Mouse (Mus musculus) MEL-GATA-1-ER (cell line): Measurements from ENCODE around the gene 2900026A02Rik.

Experiments
- DNase-seq: peaks from one replicate; pipeline ENCODE4 v3.0.0-alpha.2; 2012; ENCODE audit warnings: low read depth; ENCODE audit errors: extremely low read depth

Gene 2900026A02Rik

DNA sequence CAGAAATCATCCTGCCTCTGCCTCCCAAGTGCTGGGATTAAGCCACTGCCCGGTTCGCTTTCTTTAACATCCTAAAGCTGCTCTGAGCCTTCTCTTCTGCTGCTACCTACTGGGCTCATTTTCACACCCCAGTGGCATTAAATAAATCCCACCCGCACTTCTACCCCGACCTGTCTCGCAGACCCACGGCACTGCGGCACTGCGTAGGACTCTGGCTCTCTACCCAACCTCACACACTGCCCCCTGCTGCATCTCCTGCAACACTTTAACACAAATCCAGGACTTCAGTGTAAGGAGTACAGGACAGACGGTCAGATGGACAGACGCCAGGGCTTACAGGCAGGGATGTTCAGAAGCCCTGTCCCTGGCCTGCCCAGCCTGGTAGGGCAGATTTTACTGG is 45.1 kb downstream of the 2900026A02Rik start:
- no peak for DNase-seq

DNA sequence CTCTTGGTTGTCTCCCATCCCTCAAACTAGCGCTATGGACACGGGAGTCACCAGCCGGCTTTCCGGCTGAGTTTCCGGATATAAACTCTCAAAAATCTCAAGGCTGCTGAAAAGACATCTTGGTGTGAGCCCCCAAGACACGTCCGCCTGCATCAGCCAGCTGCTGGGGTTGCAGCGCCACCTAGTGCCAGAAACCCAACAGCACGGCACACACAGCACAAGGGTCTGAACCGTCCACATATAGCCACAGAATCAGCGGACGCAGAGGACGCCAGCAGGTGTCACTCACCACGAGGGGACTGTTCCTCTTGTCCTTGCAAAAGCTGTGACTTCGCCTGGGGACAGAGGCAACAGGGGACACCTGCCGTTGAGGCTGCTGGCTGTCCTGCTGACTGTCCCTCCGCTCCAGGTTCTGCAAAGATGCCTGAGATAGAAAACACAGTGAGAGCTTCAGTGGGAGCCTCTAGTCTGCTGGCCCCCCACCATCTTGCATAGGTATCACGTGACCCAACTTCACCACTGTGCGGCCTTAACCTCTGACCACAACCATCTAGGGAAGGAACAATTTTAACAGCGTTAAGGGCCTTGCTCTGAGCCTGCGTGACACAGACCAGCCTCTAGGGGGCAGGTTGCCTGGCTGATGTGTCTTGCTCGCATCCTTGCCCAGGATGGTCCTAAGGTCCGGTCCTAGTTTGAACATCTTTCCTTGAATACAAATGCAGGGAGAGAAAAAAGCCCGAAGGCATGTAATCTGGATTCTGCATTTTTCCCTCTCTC is 45.9 kb downstream of the 2900026A02Rik start:
- DNase-seq, result no peak

GRCm38 (mm10) chr5:113173318-113173717 is 47.7 kb downstream of the 2900026A02Rik start:
- DNase-seq, result no peak

DNA sequence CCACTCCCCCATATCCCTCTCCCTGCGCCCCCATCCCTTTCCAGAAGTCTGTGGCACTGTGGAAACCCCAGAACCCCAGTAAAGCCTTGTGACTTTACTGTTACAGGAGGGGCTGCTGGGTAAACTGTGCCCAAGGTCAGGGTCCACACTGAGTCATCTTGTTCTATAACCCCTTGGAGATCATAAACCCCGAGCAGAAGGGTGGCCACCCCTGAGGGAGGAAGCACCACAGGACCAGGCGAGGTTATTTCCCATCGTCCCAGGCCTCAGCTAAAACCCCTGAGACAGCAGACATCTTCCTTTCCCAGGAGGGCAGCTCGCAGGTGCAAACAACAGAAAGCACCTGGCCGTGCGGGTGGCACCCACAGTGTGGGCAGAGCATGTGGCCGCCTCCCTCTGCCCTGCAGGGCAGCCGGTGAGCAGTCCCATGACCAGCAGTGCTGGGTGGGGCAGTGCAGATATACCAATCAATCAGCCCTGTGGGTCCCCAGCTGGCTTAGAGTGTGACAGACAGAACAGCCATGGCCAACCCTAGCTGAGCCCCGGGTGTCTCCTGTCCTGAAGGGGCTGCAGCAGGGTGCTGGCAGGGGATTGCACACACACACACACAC is 49.0 kb downstream of the 2900026A02Rik start:
- DNase-seq, result no peak

DNA sequence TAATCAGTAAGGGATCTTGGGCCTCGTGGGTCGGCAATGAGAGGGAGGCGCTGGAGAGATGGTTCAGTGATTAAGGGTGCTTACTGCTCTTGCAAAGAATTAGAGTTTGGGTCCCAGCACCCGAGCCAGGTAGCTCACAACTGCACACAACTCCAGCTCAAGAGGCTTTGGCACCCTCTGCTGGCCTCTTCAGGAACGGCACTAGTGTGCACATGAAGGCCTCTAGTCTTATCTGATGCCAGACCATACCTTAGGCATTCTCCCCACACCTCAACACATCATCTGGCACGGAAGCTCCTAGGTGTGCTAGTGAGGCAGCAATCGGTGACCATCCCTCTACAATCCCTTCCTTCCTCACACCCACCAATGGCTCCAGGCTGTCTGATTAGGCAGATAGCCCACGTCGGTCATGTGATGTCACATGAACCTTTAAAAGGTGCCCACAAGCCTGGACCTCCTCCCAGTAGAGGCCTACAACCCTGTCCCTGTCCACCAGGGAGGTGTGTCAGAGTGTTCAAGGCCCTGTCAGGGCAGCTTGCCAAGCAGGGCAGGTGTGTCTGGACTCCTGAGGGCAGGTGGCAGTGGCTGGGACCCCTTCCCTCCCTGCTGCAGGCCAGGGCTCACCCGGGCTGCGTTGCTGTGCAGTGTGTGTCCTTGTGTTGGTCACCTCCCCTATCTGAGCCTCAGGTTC is 50.8 kb downstream of the 2900026A02Rik start:
- no peak for DNase-seq

- no peak for DNase-seq
These were observed 53.3 kb downstream of the 2900026A02Rik start for GRCm38 (mm10) chr5:113167733-113168132.

DNA sequence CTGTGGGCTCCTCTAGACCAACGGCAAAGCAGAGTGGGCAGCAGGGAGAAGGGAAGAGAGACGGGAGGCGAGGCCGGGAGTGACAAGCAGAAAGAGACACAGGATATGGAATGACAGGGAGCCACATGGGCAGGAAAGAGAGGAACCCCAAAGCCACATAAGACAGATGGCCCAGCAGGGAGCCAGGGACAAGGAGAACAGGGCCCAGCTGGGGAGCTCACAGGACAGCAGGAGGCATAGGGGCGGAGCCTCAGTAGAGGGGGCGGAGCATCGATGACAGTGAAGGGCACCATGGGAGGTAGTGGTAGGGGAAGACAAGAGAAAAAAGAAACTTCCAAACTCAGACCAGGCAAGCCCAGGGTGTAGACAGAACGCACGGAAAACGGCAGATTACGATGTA is 55.6 kb downstream of the 2900026A02Rik start:
- no peak for DNase-seq

DNA sequence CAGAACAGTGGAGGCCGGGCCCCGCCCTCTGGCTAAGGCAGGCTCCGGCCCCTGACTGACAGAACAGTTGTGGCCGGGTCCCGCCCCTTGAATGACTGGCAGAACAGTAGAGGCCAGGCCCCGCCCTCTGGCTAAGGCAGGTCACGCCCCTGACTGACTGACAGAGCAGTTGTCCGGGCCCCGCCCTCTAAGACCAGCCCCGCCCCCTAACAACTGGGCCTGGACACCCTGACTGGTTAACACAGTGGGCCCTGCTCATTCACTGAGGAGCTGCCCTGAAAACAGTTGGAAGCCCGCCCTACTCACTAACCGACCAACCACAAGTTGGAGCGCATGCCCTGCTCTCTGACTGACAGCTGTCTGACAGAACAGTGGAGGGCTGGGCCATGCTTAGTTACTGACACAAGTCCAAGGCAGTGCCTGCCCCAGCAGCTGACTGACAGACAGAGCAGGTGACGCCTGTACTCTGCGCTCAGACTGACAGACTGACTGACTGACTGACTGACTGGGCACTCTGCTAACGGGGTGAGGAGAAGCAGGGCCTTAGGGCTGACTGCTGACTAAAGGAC is 56.1 kb downstream of the 2900026A02Rik start:
- no peak for DNase-seq

DNA sequence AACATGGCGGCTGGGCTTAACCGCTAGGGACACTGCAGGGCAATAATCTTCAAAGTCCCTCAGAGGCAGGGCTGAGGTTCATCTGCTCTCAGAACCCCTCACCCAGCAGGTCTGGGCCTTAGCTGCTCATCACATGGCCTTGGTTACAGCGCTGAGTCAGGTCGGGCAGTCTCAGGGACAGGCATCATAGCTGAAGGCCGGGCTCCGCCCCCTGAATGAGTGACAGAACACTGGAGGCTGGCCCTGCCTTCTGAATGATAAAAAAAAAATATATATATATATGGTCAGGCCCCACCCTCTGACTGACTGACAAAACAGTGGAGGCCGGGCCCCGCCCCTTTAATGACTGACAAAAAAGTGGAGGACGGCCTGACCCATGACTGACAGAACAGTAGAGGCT is 56.6 kb downstream of the 2900026A02Rik start:
- DNase-seq, result no peak

GRCm38 (mm10) chr5:113163116-113163515 is 57.9 kb downstream of the 2900026A02Rik start:
- DNase-seq, result no peak

GRCm38 (mm10) chr5:113162699-113163098 is 58.3 kb downstream of the 2900026A02Rik start:
- DNase-seq, result no peak

- no peak for DNase-seq
These were observed 59.5 kb downstream of the 2900026A02Rik start for GRCm38 (mm10) chr5:113161576-113161975.

DNA sequence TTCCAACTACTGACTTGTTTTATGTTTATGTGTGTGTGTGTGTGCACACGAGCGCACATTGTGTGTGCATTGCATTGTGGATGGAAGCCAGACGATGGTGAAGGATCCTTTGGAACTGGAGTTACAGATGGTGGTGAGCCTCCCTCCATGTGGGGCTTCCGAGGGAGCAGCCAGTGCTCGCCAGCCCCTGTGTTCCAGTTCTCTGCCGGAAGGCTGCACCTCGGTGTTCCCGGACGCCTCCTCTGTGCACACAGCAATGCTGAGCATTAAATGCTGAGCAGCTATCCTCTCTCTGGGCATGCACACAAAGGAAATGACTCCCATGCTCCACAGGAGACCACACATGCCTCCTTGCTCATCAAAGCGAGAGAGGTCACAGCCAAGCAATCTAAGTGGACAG is 60.7 kb downstream of the 2900026A02Rik start:
- DNase-seq, result no peak

DNA sequence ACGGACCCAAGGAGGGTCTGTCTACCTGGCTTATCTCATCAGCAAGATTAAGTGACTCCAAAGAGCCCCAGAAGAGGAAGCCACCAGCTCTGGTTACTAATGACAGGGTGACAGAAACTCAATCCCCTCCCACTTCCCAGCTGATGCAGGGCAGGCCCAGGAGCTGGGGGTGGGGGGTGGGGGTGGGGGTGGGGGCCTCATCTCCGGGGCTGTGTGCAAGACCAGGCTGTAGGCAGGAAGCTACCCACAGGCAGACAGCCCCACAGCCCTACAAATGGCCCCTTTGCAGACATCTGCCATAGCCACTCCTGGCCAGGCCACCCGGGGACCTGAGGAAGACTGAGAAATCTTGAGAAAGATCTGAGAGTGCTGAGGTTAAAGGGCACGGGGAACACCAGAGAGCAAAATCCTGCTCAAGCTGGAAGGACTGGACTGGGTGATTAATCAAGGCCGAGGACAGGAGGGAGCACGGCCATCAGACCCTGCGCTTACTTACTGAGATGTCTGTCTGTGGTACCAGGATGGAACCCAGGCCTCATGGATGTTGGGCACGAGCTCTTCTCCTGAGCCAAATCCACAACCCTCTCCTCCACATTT is 62.2 kb downstream of the 2900026A02Rik start:
- DNase-seq, result no peak

DNA sequence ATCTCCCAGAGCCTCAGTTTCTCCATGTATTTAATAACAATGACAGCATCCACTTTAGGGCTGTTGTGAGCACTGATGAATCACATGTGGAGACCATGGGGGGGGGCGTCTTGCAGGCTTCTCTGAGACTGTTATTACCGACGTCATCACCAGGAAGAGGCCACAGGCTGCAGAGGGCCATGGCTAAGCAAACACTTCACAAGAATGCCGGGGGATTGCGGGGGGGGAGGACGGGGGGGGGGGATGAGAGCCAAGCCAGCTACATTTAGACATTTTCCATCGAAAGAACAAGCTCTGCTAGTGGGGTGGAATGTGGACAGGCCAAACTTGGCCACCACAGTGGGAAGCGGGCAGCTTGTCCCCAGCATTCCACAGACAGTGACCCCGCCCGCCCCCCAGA is 63.4 kb downstream of the 2900026A02Rik start:
- DNase-seq, result no peak

DNA sequence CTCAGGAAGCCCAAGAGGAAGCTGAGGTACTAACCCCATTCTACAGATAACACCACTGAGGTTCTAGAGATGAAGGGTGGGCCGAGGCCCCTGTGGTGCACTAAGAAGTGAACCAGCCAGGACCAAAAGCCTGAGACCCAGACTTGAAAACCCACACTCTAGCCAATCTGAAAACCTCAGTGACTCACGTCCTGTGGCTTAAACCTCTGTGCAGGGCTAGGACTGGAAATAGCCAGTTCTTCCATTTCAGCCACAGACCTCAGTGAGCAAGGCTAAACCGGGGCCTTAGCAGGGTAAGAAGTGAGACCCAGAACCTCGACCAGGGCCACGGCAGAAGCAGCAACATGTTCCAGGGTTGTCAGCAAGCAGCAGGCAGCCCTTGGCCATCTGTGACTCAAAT is 64.0 kb downstream of the 2900026A02Rik start:
- DNase-seq, result no peak

GRCm38 (mm10) chr5:113155133-113155532 is 65.9 kb downstream of the 2900026A02Rik start:
- DNase-seq, result no peak

DNA sequence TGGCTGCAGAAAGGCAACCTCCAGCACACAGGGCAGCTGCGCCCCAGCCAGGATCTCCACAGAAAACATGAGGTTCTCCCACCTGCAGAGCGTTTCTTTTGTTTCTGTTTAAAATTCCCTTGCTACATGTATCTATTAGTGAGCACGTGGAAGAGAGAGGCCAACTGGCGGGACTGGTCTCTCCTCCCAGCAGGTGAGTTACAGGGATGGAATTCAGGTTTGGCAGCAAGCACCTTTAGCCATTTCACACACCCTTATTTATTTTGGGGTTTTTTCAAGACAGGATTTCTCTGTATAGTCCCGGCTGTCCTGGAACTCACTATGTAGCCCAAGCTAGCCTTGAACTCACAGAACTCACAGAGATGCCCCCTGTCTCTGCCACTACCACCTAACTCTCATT is 66.6 kb downstream of the 2900026A02Rik start:
- DNase-seq, result no peak

GRCm38 (mm10) chr5:113153508-113153830 is 67.6 kb downstream of the 2900026A02Rik start:
- DNase-seq, result no peak

DNA sequence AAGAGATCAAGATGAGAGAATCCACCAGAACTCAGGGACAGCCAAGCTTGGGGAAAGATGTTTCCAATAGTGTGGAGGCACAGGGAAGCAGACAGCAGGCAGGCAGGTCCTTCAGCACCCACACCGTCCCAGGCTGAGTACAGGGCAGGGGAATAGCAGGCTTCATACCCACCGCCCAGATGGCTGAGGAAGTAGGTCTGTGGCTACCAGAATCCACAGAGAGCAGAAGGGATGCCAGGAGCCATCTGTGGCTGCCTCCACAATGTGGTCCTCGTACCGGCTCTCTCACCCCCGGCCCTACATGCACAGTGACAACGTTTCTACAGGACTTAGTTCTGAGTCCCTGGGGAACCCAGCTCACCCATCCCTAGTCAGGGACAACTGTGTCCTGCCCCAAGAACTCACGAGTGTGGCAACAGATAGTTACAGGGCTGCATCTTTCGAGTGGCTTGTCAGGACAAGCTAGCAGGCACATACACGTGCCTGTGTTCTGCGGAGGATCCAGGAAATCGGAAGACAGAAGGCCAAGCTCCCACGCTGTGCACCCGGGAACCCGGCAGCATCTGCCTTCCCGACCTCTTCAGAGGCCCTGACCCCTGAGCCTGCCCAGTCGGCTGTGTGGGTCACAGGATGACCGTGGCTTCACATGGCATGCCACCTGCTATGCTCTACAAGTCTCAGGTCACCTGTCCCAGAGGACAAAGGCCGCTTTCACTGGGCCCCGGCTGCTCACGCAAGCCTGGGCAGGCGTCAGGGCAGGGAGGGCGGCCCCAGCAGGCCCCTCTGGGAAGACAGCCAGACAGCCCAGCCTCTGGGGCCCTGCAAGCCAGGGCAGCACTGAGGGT is 68.2 kb downstream of the 2900026A02Rik start:
- DNase-seq, result no peak

GRCm38 (mm10) chr5:113151554-113152103 is 69.4 kb downstream of the 2900026A02Rik start:
- no peak for DNase-seq
